Mouse (Mus musculus) embryonic fibroblast, embryonic 13.5 days (primary cell): ENCODE data around the gene Gm10382.

ENCODE experiments used
- CTCF ChIP-seq: IDR thresholded peaks from 2 replicates; pipeline ENCODE4 v1.5.1; 2011; ENCODE audit warnings: mild to moderate bottlenecking, control low read depth, low read length, moderate library complexity, borderline replicate concordance; ENCODE audit not compliant: insufficient read depth
- POLR2A ChIP-seq: IDR thresholded peaks from 2 replicates; pipeline ENCODE4 v1.6.1; 2011; ENCODE audit warnings: low read depth, mild to moderate bottlenecking, control low read depth, low read length, moderate library complexity

GRCm38 (mm10) chr5:125351057-125351456 is 38.1 kb upstream of the Gm10382 start:
- TF ChIP-seq POLR2A: no peak
- no peak for TF ChIP-seq CTCF
